Mouse (Mus musculus) right cerebral cortex, postnatal 4 days (tissue): ENCODE data around the gene Hist1h3d.
"Not testable (repeated sequence)": the region's sequence is repeated elsewhere in the genome, so short reads cannot be mapped to it uniquely, and the experiment has no call there.

Experiments used
- DNase-seq: peaks from one replicate; pipeline ENCODE4 v3.0.0-alpha.2; 2022

Gene Hist1h3d

GRCm38 (mm10) chr13:23542999-23543607, 32.5 kb upstream of the Hist1h3d start, which contains the start of gene Hist1h2bh:
Hist1h2bh (minus strand) TSS chr13:23543392.
- DNase-seq: peak; percentile 14

GRCm38 (mm10) chr13:23543965-23544786, 31.4 kb upstream of the Hist1h3d start, which contains the start of gene Hist1h3f:
Hist1h3f (plus strand) TSS chr13:23544052.
- peak; percentile 44 for DNase-seq

GRCm38 (mm10) chr13:23544787-23545120, 30.8 kb upstream of the Hist1h3d start:
- not testable (repeated sequence) for DNase-seq

- no peak for DNase-seq
Measured at GRCm38 (mm10) chr13:23546694-23547093, 28.9 kb upstream of the Hist1h3d start.

GRCm38 (mm10) chr13:23550761-23551145, 24.8 kb upstream of the Hist1h3d start:
- no peak for DNase-seq

GRCm38 (mm10) chr13:23551146-23551834, 24.3 kb upstream of the Hist1h3d start, which contains the start of gene Hist1h4f:
Hist1h4f (minus strand) TSS chr13:23551648.
- DNase-seq: peak; percentile 76

GRCm38 (mm10) chr13:23551931-23552914, 23.3 kb upstream of the Hist1h3d start:
- no peak for DNase-seq

- DNase-seq: no peak
Measured at GRCm38 (mm10) chr13:23552962-23553361, 22.6 kb upstream of the Hist1h3d start, which contains the start of gene Hist1h1d. Hist1h1d (plus strand) TSS chr13:23553262.

GRCm38 (mm10) chr13:23554393-23554792, 21.2 kb upstream of the Hist1h3d start:
- DNase-seq: no peak

GRCm38 (mm10) chr13:23554925-23555838, 20.4 kb upstream of the Hist1h3d start:
- peak; percentile 60 for DNase-seq

- peak; percentile 40 for DNase-seq
Measured at GRCm38 (mm10) chr13:23555839-23556416, 19.6 kb upstream of the Hist1h3d start.

GRCm38 (mm10) chr13:23556906-23557305, 18.7 kb upstream of the Hist1h3d start:
- DNase-seq: no peak

- not testable (repeated sequence) for DNase-seq
Measured at GRCm38 (mm10) chr13:23560699-23561098, 14.9 kb upstream of the Hist1h3d start.

GRCm38 (mm10) chr13:23561531-23561882, 14.1 kb upstream of the Hist1h3d start:
- DNase-seq: not testable (repeated sequence)

GRCm38 (mm10) chr13:23561883-23562659, 13.5 kb upstream of the Hist1h3d start, which contains the start of gene Hist1h3e:
Hist1h3e (minus strand) TSS chr13:23562369.
- DNase-seq: peak; percentile 93

GRCm38 (mm10) chr13:23562699-23563462, 12.7 kb upstream of the Hist1h3d start:
- DNase-seq: peak; percentile 28

GRCm38 (mm10) chr13:23564482-23564881, 11.1 kb upstream of the Hist1h3d start:
- DNase-seq: no peak

GRCm38 (mm10) chr13:23570261-23571021, 5.1 kb upstream of the Hist1h3d start:
- DNase-seq: not testable (repeated sequence)
